Mouse (Mus musculus): ENCODE data around the gene Snx32.
"Not testable (repeated sequence)": the region's sequence is repeated elsewhere in the genome, so short reads cannot be mapped to it uniquely, and the experiment has no call there.

The Snx32 gene

GRCm38 (mm10) chr19:5511074-5511632 lies 815 bp upstream of the Snx32 start:
- peak; percentile 49 for DNase-seq

GRCm38 (mm10) chr19:5503687-5504086 lies 6.7 kb downstream of the Snx32 start, which contains the start of gene 1700020D05Rik:
Gene 1700020D05Rik, minus strand, starts transcription at chr19:5503787.
- DNase-seq, result no peak

GRCm38 (mm10) chr19:5500330-5500875 lies 9.9 kb downstream of the Snx32 start:
- no peak for DNase-seq

- no peak for DNase-seq
These were observed 14.3 kb downstream of the Snx32 start for GRCm38 (mm10) chr19:5496052-5496370.

GRCm38 (mm10) chr19:5495353-5496051 lies 14.8 kb downstream of the Snx32 start:
- DNase-seq, result no peak

GRCm38 (mm10) chr19:5494314-5494713 lies 16.0 kb downstream of the Snx32 start:
- DNase-seq, result no peak

- not testable (repeated sequence) for DNase-seq
These were observed 17.0 kb downstream of the Snx32 start for GRCm38 (mm10) chr19:5493301-5493721.

GRCm38 (mm10) chr19:5492641-5493040 lies 17.7 kb downstream of the Snx32 start:
- no peak for DNase-seq

- peak; percentile 85 for DNase-seq
These were observed 19.2 kb downstream of the Snx32 start for GRCm38 (mm10) chr19:5490898-5491708.

GRCm38 (mm10) chr19:5490313-5490897 lies 19.9 kb downstream of the Snx32 start, which contains the start of gene Cfl1:
Gene Cfl1, plus strand, starts transcription at chr19:5490455.
- peak; percentile 97 for DNase-seq

GRCm38 (mm10) chr19:5489721-5490120 lies 20.6 kb downstream of the Snx32 start:
- peak; percentile 31 for DNase-seq

- DNase-seq, result peak; percentile 98
These were observed 21.3 kb downstream of the Snx32 start for GRCm38 (mm10) chr19:5488878-5489571.

GRCm38 (mm10) chr19:5487768-5488550 lies 22.4 kb downstream of the Snx32 start, which contains the start of gene Mus81:
Gene Mus81, minus strand, starts transcription at chr19:5488402.
- peak; percentile 99 for DNase-seq

GRCm38 (mm10) chr19:5486771-5487170 lies 23.6 kb downstream of the Snx32 start:
- DNase-seq, result no peak

GRCm38 (mm10) chr19:5486286-5486685 lies 24.1 kb downstream of the Snx32 start:
- DNase-seq, result peak; percentile 32

GRCm38 (mm10) chr19:5485821-5486220 lies 24.5 kb downstream of the Snx32 start:
- DNase-seq, result peak; percentile 15

GRCm38 (mm10) chr19:5485371-5485770 lies 25.0 kb downstream of the Snx32 start:
- peak; percentile 8 for DNase-seq

GRCm38 (mm10) chr19:5484496-5484895 lies 25.8 kb downstream of the Snx32 start:
- DNase-seq, result peak; percentile 50

- peak; percentile 19 for DNase-seq
These were observed 26.7 kb downstream of the Snx32 start for GRCm38 (mm10) chr19:5483386-5484359.

- DNase-seq, result no peak
These were observed 28.9 kb downstream of the Snx32 start for GRCm38 (mm10) chr19:5481398-5481797.
